Mouse (Mus musculus): ENCODE measurements at regions not wholly inside any gene's neighbourhood (a gene's known extent, or its start where the extent isn't known, plus 50 kb on each side); places are given as distances from the start of the nearest gene placed in this dataset.

DNA sequence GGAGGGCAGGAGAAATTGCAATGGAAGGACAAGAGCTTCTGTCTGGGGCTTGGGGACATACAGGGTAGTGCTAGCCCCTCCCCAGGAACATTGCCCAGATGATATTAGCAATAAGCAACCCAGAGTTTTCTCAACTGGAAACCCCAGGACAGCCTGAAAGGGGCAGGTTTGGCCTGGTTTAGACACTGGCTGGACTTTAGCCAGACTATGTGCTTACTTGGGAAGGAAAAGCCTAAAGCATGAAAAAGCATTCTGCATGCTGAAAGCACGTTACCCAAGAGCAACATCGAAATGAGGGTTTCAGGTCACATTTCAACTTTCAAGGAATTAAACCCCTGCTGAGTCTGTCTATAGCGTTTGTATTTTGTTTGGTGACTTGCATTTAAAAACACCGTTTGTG lies 128.1 kb upstream of the Gm26657 start:
- TF ChIP-seq GATA1 (IDR thresholded peaks at IDR 0.05; ENCODE audit: borderline replicate concordance, low read length) (no peak), FLI1 (IDR thresholded peaks at IDR 0.05; ENCODE audit: low read length) (no peak)
